Mouse (Mus musculus) spleen, adult 2 months (tissue): ENCODE measurements around the gene Hs3st6. TPM values are rescaled to one million over a fixed set of nuclear protein-coding genes. Genes with fewer than 3 reads are reported as not detected.
A peak's percentile ranks its signal among the peaks of the same experiment; 100 is the strongest.

Experiments used
- DNase-seq, 2 experiments: peaks; one replicate each; pipeline versions ENCODE4 v3.0.0 to v3.0.0-alpha.2; 2012 to 2021; ENCODE audit warnings: low spot score in 2 of 2, low read depth in 1 of 2
- H3K27ac ChIP-seq: fragments of 200-500 bp; 2 replicates; pipeline ENCODE4 v1.5.1; 2012; ENCODE audit warnings: low read length, inconsistent platforms; ENCODE audit not compliant: insufficient read depth
- H3K27me3 ChIP-seq: fragments of 200-500 bp; 2 replicates; pipeline ENCODE4 v1.6.1; 2012; ENCODE audit warnings: mild to moderate bottlenecking, moderate library complexity, low read length, inconsistent platforms; ENCODE audit not compliant: control insufficient read depth, insufficient read depth
- H3K36me3 ChIP-seq: fragments of 200-500 bp; 2 replicates; pipeline ENCODE4 v1.6.1; 2012; ENCODE audit warnings: mild to moderate bottlenecking, low read length, inconsistent platforms; ENCODE audit not compliant: control insufficient read depth, insufficient read depth
- H3K4me1 ChIP-seq: fragments of 200-500 bp; 2 replicates; pipeline ENCODE4 v1.6.1; 2011; ENCODE audit warnings: inconsistent platforms; ENCODE audit not compliant: control insufficient read depth, insufficient read depth, insufficient read length
- H3K4me3 ChIP-seq: fragments of 200-500 bp; 2 replicates; pipeline ENCODE4 v1.5.1; 2011; ENCODE audit warnings: mild to moderate bottlenecking, inconsistent platforms; ENCODE audit not compliant: insufficient read depth, insufficient read length; ENCODE audit errors: extremely low read depth
- CTCF ChIP-seq: fragments of 200-500 bp; IDR thresholded peaks from 2 replicates; pipeline ENCODE4 v1.5.1; 2011; ENCODE audit warnings: mild to moderate bottlenecking, inconsistent platforms; ENCODE audit not compliant: insufficient read depth, insufficient read length, insufficient replicate concordance; ENCODE audit errors: extremely low read depth
- POLR2A ChIP-seq: fragments of 200-500 bp; IDR thresholded peaks from 2 replicates; pipeline ENCODE4 v1.6.1; 2011; ENCODE audit warnings: low read depth, low read length, inconsistent platforms
- WGBS: fragments of 180-500 bp; shearing (Covaris S2); methylation state at CpG from one replicate; pipeline ENCODE4 v1.1.7; 2018; 5-methylcytosine and 5-hydroxymethylcytosine counted together
- polyA plus RNA-seq: library from polyadenylated mRNA; depleted of rRNA; stranded (reverse); fragments of >200 nt; gene quantifications from 2 replicates; pipeline ENCODE4 v1.2.3, GENCODE M21; 2012; rRNA removed

The Hs3st6 gene
- 0.42 and 0.45 TPM in 2 replicates for polyA plus RNA-seq

GRCm38 (mm10) chr17:24752415-24753394, at the start of gene Hs3st6:
Gene Hs3st6, plus strand, starts transcription at chr17:24752988.
- Histone ChIP-seq H3K27ac (no peak within 1 kb of the TSS), H3K27me3 (peaks cover 27% of the 10 kb centered on the region), H3K4me3 (peak within 1 kb of the TSS; percentile 54; the same call in 1 of the 2 replicates), H3K36me3 (no peaks in the 10 kb centered on the region), H3K4me1 (peaks cover 8% of the 10 kb centered on the region)
- no peak for DNase-seq
- WGBS, result 2% methylated on average over 63 of the region's 82 CpGs
- TF ChIP-seq CTCF, result no peak
- TF ChIP-seq POLR2A, result no peak

GRCm38 (mm10) chr17:24705821-24706220, 47.0 kb upstream of the Hs3st6 start:
- Histone ChIP-seq H3K36me3 (peaks cover 23% of the 10 kb centered on the region), H3K4me3 (no peak overlapping the region), H3K27me3 (no peaks in the 10 kb centered on the region), H3K4me1 (no peaks in the 10 kb centered on the region; the same call in 1 of the 2 replicates), H3K27ac (no peak overlapping the region)
- no peak for DNase-seq
- TF ChIP-seq CTCF, result no peak
- TF ChIP-seq POLR2A, result no peak
- WGBS, result 94% methylated on average over 3 of the region's 3 CpGs

- H3K4me1 ChIP-seq, result no peaks in the 10 kb centered on the region; the same call in 1 of the 2 replicates
- TF ChIP-seq POLR2A, result peak; percentile 72
- no peak for TF ChIP-seq CTCF
- peaks cover 11% of the 10 kb centered on the region for H3K36me3 ChIP-seq
- peak within 1 kb of the TSS; percentile 66 for H3K27ac ChIP-seq
- no peaks in the 10 kb centered on the region for H3K27me3 ChIP-seq
- 2% methylated on average over 32 of the region's 32 CpGs for WGBS
- DNase-seq, result peak; percentile 79 to 89
- peak within 1 kb of the TSS; percentile 84 for H3K4me3 ChIP-seq
These were observed 45.6 kb upstream of the Hs3st6 start, which contains the start of gene Tbl3 for GRCm38 (mm10) chr17:24706982-24707800. Gene Tbl3, minus strand, starts transcription at chr17:24707660.

GRCm38 (mm10) chr17:24707801-24708425, 44.9 kb upstream of the Hs3st6 start:
- DNase-seq, result no peak

GRCm38 (mm10) chr17:24708646-24709045, 44.1 kb upstream of the Hs3st6 start:
- WGBS, result 22% methylated on average over 2 of the region's 2 CpGs
- no peak overlapping the region for H3K4me3 ChIP-seq
- peak in 1 of 2 experiments; percentile 35 for DNase-seq

More at GRCm38 (mm10) chr17:24707801-24708425, 44.9 kb upstream of the Hs3st6 start:
- Histone ChIP-seq H3K27ac (peak overlapping the region; percentile 55), H3K27me3 (no peaks in the 10 kb centered on the region), H3K4me3 (peak overlapping the region; percentile 84), H3K4me1 (no peaks in the 10 kb centered on the region; the same call in 1 of the 2 replicates), H3K36me3 (peaks cover 7% of the 10 kb centered on the region; the same call in 1 of the 2 replicates)
- 2% methylated on average over 24 of the region's 24 CpGs for WGBS
- TF ChIP-seq POLR2A, result no peak
- TF ChIP-seq CTCF, result no peak

GRCm38 (mm10) chr17:24715556-24715955, 37.2 kb upstream of the Hs3st6 start:
- DNase-seq, result no peak
- no peaks in the 10 kb centered on the region for H3K4me1 ChIP-seq
- TF ChIP-seq POLR2A (no peak), CTCF (no peak)
- peaks cover 2% of the 10 kb centered on the region; the same call in 1 of the 2 replicates for H3K36me3 ChIP-seq
- no peak overlapping the region for H3K4me3 ChIP-seq
- H3K27me3 ChIP-seq, result no peaks in the 10 kb centered on the region
- no peak overlapping the region for H3K27ac ChIP-seq
- 96% methylated on average over 6 of the region's 6 CpGs for WGBS

More at GRCm38 (mm10) chr17:24708646-24709045, 44.1 kb upstream of the Hs3st6 start:
- TF ChIP-seq POLR2A (no peak), CTCF (no peak)
- H3K27ac ChIP-seq, result no peak overlapping the region
- H3K27me3 ChIP-seq, result no peaks in the 10 kb centered on the region
- H3K36me3 ChIP-seq, result peaks cover 7% of the 10 kb centered on the region; the same call in 1 of the 2 replicates
- no peaks in the 10 kb centered on the region; the same call in 1 of the 2 replicates for H3K4me1 ChIP-seq
